Mouse (Mus musculus): ENCODE measurements around the gene Vps37b.

The Vps37b gene

GRCm38 (mm10) chr5:124045453-124046010, 13.5 kb upstream of the Vps37b start:
- no peak for DNase-seq (ENCODE audit: inconsistent ontology term)

GRCm38 (mm10) chr5:124043999-124044398, 11.9 kb upstream of the Vps37b start:
- no peak for DNase-seq (ENCODE audit: inconsistent ontology term)

GRCm38 (mm10) chr5:124043212-124043978, 11.3 kb upstream of the Vps37b start:
- peak; percentile 96 for DNase-seq (ENCODE audit: inconsistent ontology term)

- no peak for DNase-seq (ENCODE audit: inconsistent ontology term)
Observed at GRCm38 (mm10) chr5:124041097-124041496, 9.0 kb upstream of the Vps37b start.

- no peak for DNase-seq (ENCODE audit: inconsistent ontology term)
Observed at GRCm38 (mm10) chr5:124039602-124040001, 7.5 kb upstream of the Vps37b start.

- DNase-seq (ENCODE audit: inconsistent ontology term) = no peak
Observed at GRCm38 (mm10) chr5:124036836-124037235, 4.8 kb upstream of the Vps37b start.

- no peak for DNase-seq (ENCODE audit: inconsistent ontology term)
Observed at GRCm38 (mm10) chr5:124036341-124036740, 4.3 kb upstream of the Vps37b start.

GRCm38 (mm10) chr5:124035806-124036205, 3.7 kb upstream of the Vps37b start:
- no peak for DNase-seq (ENCODE audit: inconsistent ontology term)

GRCm38 (mm10) chr5:124035406-124035805, 3.3 kb upstream of the Vps37b start:
- no peak for DNase-seq (ENCODE audit: inconsistent ontology term)

GRCm38 (mm10) chr5:124034471-124034870, 2.4 kb upstream of the Vps37b start:
- no peak for DNase-seq (ENCODE audit: inconsistent ontology term)

- DNase-seq (ENCODE audit: inconsistent ontology term) = peak; percentile 56
Observed at GRCm38 (mm10) chr5:124031068-124031955, 758 bp downstream of the Vps37b start.

GRCm38 (mm10) chr5:124030386-124031067, 1.5 kb downstream of the Vps37b start:
- DNase-seq (ENCODE audit: inconsistent ontology term) = peak; percentile 56

- DNase-seq (ENCODE audit: inconsistent ontology term) = peak; percentile 50
Observed at GRCm38 (mm10) chr5:124029220-124030035, 2.6 kb downstream of the Vps37b start.

GRCm38 (mm10) chr5:124028680-124029079, 3.4 kb downstream of the Vps37b start:
- no peak for DNase-seq (ENCODE audit: inconsistent ontology term)

- DNase-seq (ENCODE audit: inconsistent ontology term) = peak; percentile 83
Observed at GRCm38 (mm10) chr5:124027702-124028470, 4.2 kb downstream of the Vps37b start.

GRCm38 (mm10) chr5:124026568-124026967, 5.5 kb downstream of the Vps37b start:
- peak; percentile 80 for DNase-seq (ENCODE audit: inconsistent ontology term)

- DNase-seq (ENCODE audit: inconsistent ontology term) = peak; percentile 69
Observed at GRCm38 (mm10) chr5:124025587-124026441, 6.3 kb downstream of the Vps37b start.

GRCm38 (mm10) chr5:124025146-124025545, 6.9 kb downstream of the Vps37b start:
- no peak for DNase-seq (ENCODE audit: inconsistent ontology term)

GRCm38 (mm10) chr5:124024677-124025076, 7.4 kb downstream of the Vps37b start:
- peak; percentile 70 for DNase-seq (ENCODE audit: inconsistent ontology term)

Data from Muller cell, postnatal 12 days (primary cell).